Mouse (Mus musculus): ENCODE data around the gene Scd1. TPM values are rescaled to one million over a fixed set of nuclear protein-coding genes. Genes with fewer than 3 reads are reported as not detected.

Scd1 gene
- total and polyA plus RNA-seq, 3 experiments = 100 to 183 TPM; not detected in 1

- H3K4me3 ChIP-seq (ENCODE audit: control insufficient read depth in 1 of 2, insufficient read depth in 1 of 2, low read depth in 2 of 2, low read length in 2 of 2) = no peak overlapping the region
- H3K9me3 ChIP-seq (replicated peaks; ENCODE audit: insufficient read depth, low read length) = no peaks in the 10 kb centered on the region
- no peaks in the 10 kb centered on the region for H3K79me2 ChIP-seq (ENCODE audit: control insufficient read depth, insufficient read depth, low read length, poor library complexity)
- no peak for DNase-seq (ENCODE audit: low read depth, low spot score)
- H3K27ac ChIP-seq (ENCODE audit: control insufficient read depth, low read depth, low read length) = no peak overlapping the region
- H3K27me3 ChIP-seq (ENCODE audit: control insufficient read depth in 1 of 2, insufficient read depth in 2 of 2, low read length in 2 of 2) = peaks cover 2 to 22% of the 10 kb centered on the region in 2 experiments
- TF ChIP-seq SIN3A (IDR thresholded peaks at IDR 0.05; ENCODE audit: low read length) = no peak
- TF ChIP-seq ZC3H11A (IDR thresholded peaks at IDR 0.05; ENCODE audit: low read depth, low read length) = no peak
- no peak for TF ChIP-seq MXI1 (IDR thresholded peaks at IDR 0.05; ENCODE audit: low read depth, low read length)
- TF ChIP-seq MEF2A (IDR thresholded peaks at IDR 0.05; ENCODE audit: extremely low read depth, insufficient replicate concordance, low read depth, low read length, poor library complexity, severe bottlenecking) = no peak
- H3K9ac ChIP-seq (ENCODE audit: control insufficient read depth, low read depth, low read length, poor library complexity, severe bottlenecking) = no peak overlapping the region
- no peaks in the 10 kb centered on the region for H3K36me3 ChIP-seq (ENCODE audit: control insufficient read depth in 1 of 2, insufficient read depth in 2 of 2, low read length in 2 of 2)
- no peaks in the 10 kb centered on the region for H3K4me1 ChIP-seq (ENCODE audit: control insufficient read depth in 1 of 2, insufficient read depth in 2 of 2, low read length in 2 of 2)
These were observed 9.8 kb upstream of the Scd1 start for GRCm38 (mm10) chr19:44417448-44417847.

GRCm38 (mm10) chr19:44416240-44416639, 8.6 kb upstream of the Scd1 start:
- H3K4me1 ChIP-seq (ENCODE audit: control insufficient read depth in 1 of 2, insufficient read depth in 2 of 2, low read length in 2 of 2) = no peaks in the 10 kb centered on the region
- no peak for TF ChIP-seq E2F4 (IDR thresholded peaks at IDR 0.05; ENCODE audit: borderline replicate concordance, low read depth, low read length)
- DNase-seq (ENCODE audit: low read depth, low spot score) = no peak
- no peak overlapping the region for H3K4me3 ChIP-seq (ENCODE audit: control insufficient read depth in 1 of 2, insufficient read depth in 1 of 2, low read depth in 2 of 2, low read length in 2 of 2)
- no peak overlapping the region for H3K27ac ChIP-seq (ENCODE audit: control insufficient read depth, low read depth, low read length)
- no peaks in the 10 kb centered on the region for H3K36me3 ChIP-seq (ENCODE audit: control insufficient read depth in 1 of 2, insufficient read depth in 2 of 2, low read length in 2 of 2)
- H3K79me2 ChIP-seq (ENCODE audit: control insufficient read depth, insufficient read depth, low read length, poor library complexity) = no peaks in the 10 kb centered on the region
- H3K9ac ChIP-seq (ENCODE audit: control insufficient read depth, low read depth, low read length, poor library complexity, severe bottlenecking) = no peak overlapping the region
- H3K27me3 ChIP-seq (ENCODE audit: control insufficient read depth in 1 of 2, insufficient read depth in 2 of 2, low read length in 2 of 2) = peaks cover 2 to 13% of the 10 kb centered on the region in 2 experiments
- no peaks in the 10 kb centered on the region for H3K9me3 ChIP-seq (replicated peaks; ENCODE audit: insufficient read depth, low read length)

DNA sequence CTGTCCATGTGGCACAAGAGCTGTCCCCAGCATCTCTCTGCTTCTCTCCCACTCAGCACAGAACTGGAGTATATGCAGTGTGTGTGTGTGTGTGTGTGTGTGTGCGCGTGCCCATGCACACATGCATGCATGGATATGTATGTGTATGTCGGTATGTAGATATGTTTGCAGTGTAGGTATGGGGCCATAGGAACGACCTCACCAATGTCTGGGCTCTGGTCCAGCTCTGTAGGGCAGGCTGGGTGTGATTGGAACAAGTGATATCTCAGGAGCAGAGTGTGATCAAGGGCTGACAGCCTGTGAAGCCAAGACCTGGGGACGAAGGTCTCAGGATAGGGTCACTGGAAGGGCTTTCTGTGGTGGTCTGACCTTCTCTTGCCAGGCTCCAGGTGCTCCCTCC, 7.8 kb upstream of the Scd1 start:
- Histone ChIP-seq H3K4me1 (ENCODE audit: control insufficient read depth in 1 of 2, insufficient read depth in 2 of 2, low read length in 2 of 2) (no peaks in the 10 kb centered on the region), H3K9me3 (replicated peaks; ENCODE audit: insufficient read depth, low read length) (no peaks in the 10 kb centered on the region), H3K79me2 (ENCODE audit: control insufficient read depth, insufficient read depth, low read length, poor library complexity) (no peaks in the 10 kb centered on the region), H3K9ac (ENCODE audit: control insufficient read depth, low read depth, low read length, poor library complexity, severe bottlenecking) (no peak overlapping the region), H3K27ac (ENCODE audit: control insufficient read depth, low read depth, low read length) (no peak overlapping the region), H3K4me3 (ENCODE audit: control insufficient read depth in 1 of 2, insufficient read depth in 1 of 2, low read depth in 2 of 2, low read length in 2 of 2) (no peak overlapping the region), H3K27me3 (ENCODE audit: control insufficient read depth in 1 of 2, insufficient read depth in 2 of 2, low read length in 2 of 2) (peaks cover 2 to 9% of the 10 kb centered on the region in 2 experiments; a peak in 3 of 4 replicates), H3K36me3 (ENCODE audit: control insufficient read depth in 1 of 2, insufficient read depth in 2 of 2, low read length in 2 of 2) (no peaks in the 10 kb centered on the region)
- TF ChIP-seq UBTF (IDR thresholded peaks at IDR 0.05; ENCODE audit: borderline replicate concordance, insufficient read depth, low read depth, low read length) (no peak), MAFK (IDR thresholded peaks at IDR 0.05; ENCODE audit: borderline replicate concordance, low read depth, low read length) (no peak), POLR2A (IDR thresholded peaks at IDR 0.05; ENCODE audit: control insufficient read depth in 1 of 2, insufficient read depth in 1 of 2, low read depth in 1 of 2, low read length in 2 of 2, poor library complexity in 1 of 2) (no peak), CTCF (IDR thresholded peaks at IDR 0.05 in 2 of 3, conservative IDR thresholded peaks at IDR 0.05 in 1 of 3; ENCODE audit: control insufficient read depth in 1 of 3, insufficient read depth in 1 of 3, low read depth in 2 of 3, low read length in 3 of 3, poor library complexity in 1 of 3, severe bottlenecking in 1 of 3) (no peak), GABPA (IDR thresholded peaks at IDR 0.05; ENCODE audit: low read depth, low read length) (no peak)
- no peak for DNase-seq (ENCODE audit: low read depth, low spot score)
